Mouse (Mus musculus) regulatory T cell (primary cell): ENCODE measurements around the gene Rcc1l.

Source experiments
- in situ Hi-C: fragments of 300-600 bp; cut with MboI, MseI; formaldehyde crosslinking; loops from one replicate; pipeline ENCODE4 v1.15.1; 2025; ENCODE audit warnings: high pct_unique_total_duplicates

Gene Rcc1l

GRCm38 (mm10) chr5:134173206-134173605 lies 3.4 kb downstream of the Rcc1l start:
- in situ Hi-C loops = no loop called here

- in situ Hi-C loops = no loop called here
These were observed 6.4 kb downstream of the Rcc1l start for GRCm38 (mm10) chr5:134170167-134170566.

- in situ Hi-C loops = no loop called here
These were observed 7.3 kb downstream of the Rcc1l start for GRCm38 (mm10) chr5:134169231-134169630.

GRCm38 (mm10) chr5:134168033-134168432 lies 8.5 kb downstream of the Rcc1l start:
- in situ Hi-C loops = no loop called here

GRCm38 (mm10) chr5:134166642-134167041 lies 9.9 kb downstream of the Rcc1l start:
- in situ Hi-C loops = no loop called here

- in situ Hi-C loops = no loop called here
These were observed 11.9 kb downstream of the Rcc1l start for GRCm38 (mm10) chr5:134164688-134165087.

- in situ Hi-C loops = no loop called here
These were observed 20.6 kb downstream of the Rcc1l start for GRCm38 (mm10) chr5:134155916-134156466.

- in situ Hi-C loops = no loop called here
These were observed 24.7 kb downstream of the Rcc1l start for GRCm38 (mm10) chr5:134151895-134152294.

- in situ Hi-C loops = no loop called here
These were observed 28.4 kb downstream of the Rcc1l start for GRCm38 (mm10) chr5:134148153-134148552.

GRCm38 (mm10) chr5:134147194-134147753 lies 29.3 kb downstream of the Rcc1l start:
- in situ Hi-C loops = no loop called here

- in situ Hi-C loops = no loop called here
These were observed 31.6 kb downstream of the Rcc1l start for GRCm38 (mm10) chr5:134144986-134145385.

GRCm38 (mm10) chr5:134142381-134142780 lies 34.2 kb downstream of the Rcc1l start:
- in situ Hi-C loops = no loop called here

- in situ Hi-C loops = no loop called here
These were observed 35.3 kb downstream of the Rcc1l start for GRCm38 (mm10) chr5:134141236-134141635.

- in situ Hi-C loops = no loop called here
These were observed 37.1 kb downstream of the Rcc1l start for GRCm38 (mm10) chr5:134139429-134139828.

- in situ Hi-C loops = no loop called here
These were observed 38.6 kb downstream of the Rcc1l start for GRCm38 (mm10) chr5:134137933-134138332.

GRCm38 (mm10) chr5:134136022-134136421 lies 40.6 kb downstream of the Rcc1l start:
- in situ Hi-C loops = no loop called here

GRCm38 (mm10) chr5:134131586-134131985 lies 45.0 kb downstream of the Rcc1l start:
- in situ Hi-C loops = no loop called here

GRCm38 (mm10) chr5:134126232-134126631 lies 50.3 kb downstream of the Rcc1l start:
- in situ Hi-C loops = no loop called here

- in situ Hi-C loops = no loop called here
These were observed 52.7 kb downstream of the Rcc1l start for GRCm38 (mm10) chr5:134123846-134124245.

GRCm38 (mm10) chr5:134121893-134122259 lies 54.7 kb downstream of the Rcc1l start:
- in situ Hi-C loops = no loop called here

- in situ Hi-C loops = no loop called here
These were observed 55.3 kb downstream of the Rcc1l start for GRCm38 (mm10) chr5:134121138-134121892.

GRCm38 (mm10) chr5:134120135-134120534 lies 56.4 kb downstream of the Rcc1l start:
- in situ Hi-C loops = no loop called here

GRCm38 (mm10) chr5:134119481-134120120 lies 57.0 kb downstream of the Rcc1l start:
- in situ Hi-C loops = no loop called here
